Mouse (Mus musculus) olfactory bulb, adult 2 months (tissue): ENCODE measurements at regions not wholly inside any gene's neighbourhood (a gene's known extent, or its start where the extent isn't known, plus 50 kb on each side); places are given as distances from the start of the nearest gene placed in this dataset.

Experiments used
- CTCF ChIP-seq: fragments of 200-500 bp; IDR thresholded peaks from 2 replicates; pipeline ENCODE4 v1.5.1; 2012; ENCODE audit warnings: low read depth, mild to moderate bottlenecking, low read length, moderate library complexity; ENCODE audit not compliant: insufficient read depth
- POLR2A ChIP-seq: fragments of 200-500 bp; IDR thresholded peaks from 2 replicates; pipeline ENCODE4 v1.6.1; 2012; ENCODE audit warnings: mild to moderate bottlenecking, low read depth, low read length, moderate library complexity; ENCODE audit not compliant: insufficient read depth

- TF ChIP-seq CTCF (no peak), POLR2A (no peak)
Observed at GRCm38 (mm10) chr15:25237665-25238664, 175.6 kb downstream of the Basp1 start.
